8 mouse cellular contexts compared by ENCODE assay signal in genomic region chr16:4886690-4887020, GRCm38 (mm10). TPM values are rescaled to one million over a fixed set of nuclear protein-coding genes. Genes with fewer than 3 reads are reported as not detected.
DNase-seq lines count a peak whose midpoint lies in the region; ATAC-seq and TF ChIP-seq lines count a peak whose summit lies in the region.

No protein-coding gene starts in this region.

- 4% methylated on average over 8 of the region's 8 CpGs for WGBS in lung, adult 2 months
- WGBS in embryonic facial prominence, embryonic 14.5 days = 0% methylated on average over 8 of the region's 8 CpGs
- WGBS in intestine, embryonic 15.5 days = 2% methylated on average over 8 of the region's 8 CpGs
- 0% methylated on average over 8 of the region's 8 CpGs for WGBS in neural tube, embryonic 13.5 days

- no peak for ATAC-seq in embryonic facial prominence, embryonic 14.5 days (ENCODE audit: low read depth)
- ATAC-seq in intestine, embryonic 15.5 days = no peak
- ATAC-seq in neural tube, embryonic 13.5 days (ENCODE audit: low read depth) = peak; percentile 26

- peak overlapping the region; percentile 87 for H3K27ac ChIP-seq in embryonic facial prominence, embryonic 14.5 days (replicated peaks; ENCODE audit: low read depth, low read length)
- H3K27ac ChIP-seq in intestine, embryonic 15.5 days = peak overlapping the region; percentile 88
- peak overlapping the region; percentile 91 for H3K27ac ChIP-seq in neural tube, embryonic 13.5 days (replicated peaks)

- no peak for TF ChIP-seq CTCF in lung, adult 2 months (IDR thresholded peaks at IDR 0.05; ENCODE audit: insufficient read depth, low read length)

- no peaks in the 10 kb centered on the region for H3K36me3 ChIP-seq in embryonic facial prominence, embryonic 14.5 days (ENCODE audit: control insufficient read depth, insufficient read depth, low read length)
- H3K36me3 ChIP-seq in intestine, embryonic 15.5 days = no peaks in the 10 kb centered on the region
- no peaks in the 10 kb centered on the region for H3K36me3 ChIP-seq in neural tube, embryonic 13.5 days

- H3K9me3 ChIP-seq in embryonic facial prominence, embryonic 14.5 days (ENCODE audit: control insufficient read depth, low read length) = no peaks in the 10 kb centered on the region
- H3K9me3 ChIP-seq in intestine, embryonic 15.5 days = no peaks in the 10 kb centered on the region
- no peaks in the 10 kb centered on the region for H3K9me3 ChIP-seq in neural tube, embryonic 13.5 days

- H3K4me1 ChIP-seq in lung, adult 2 months (ENCODE audit: control insufficient read depth, insufficient read depth, low read length) = peaks cover 6% of the 10 kb centered on the region
- H3K4me1 ChIP-seq in embryonic facial prominence, embryonic 14.5 days (ENCODE audit: control insufficient read depth, insufficient read depth, low read length) = peaks cover 16% of the 10 kb centered on the region
- H3K4me1 ChIP-seq in intestine, embryonic 15.5 days (replicated peaks) = peaks cover 22% of the 10 kb centered on the region
- peaks cover 52% of the 10 kb centered on the region for H3K4me1 ChIP-seq in neural tube, embryonic 13.5 days (replicated peaks)

- no peak for DNase-seq in lung, adult 2 months
- DNase-seq in lung, adult 18-20 months = no peak
- DNase-seq in embryonic facial prominence, embryonic 14.5 days (ENCODE audit: low spot score) = no peak
- DNase-seq in frontal cortex, postnatal 25 days (ENCODE audit: low spot score in 2 of 2) = no peak
- DNase-seq in frontal cortex, postnatal 14 days (ENCODE audit: low spot score in 2 of 2) = no peak
- no peak for DNase-seq in ovary, postnatal 14 days (ENCODE audit: low spot score)

- no peak for TF ChIP-seq POLR2A in lung, adult 2 months (IDR thresholded peaks at IDR 0.05; ENCODE audit: borderline replicate concordance, extremely low read depth, low read depth, low read length)

- peak overlapping the region; percentile 69 for H3K4me2 ChIP-seq in embryonic facial prominence, embryonic 14.5 days (ENCODE audit: low read depth, low read length)
- H3K4me2 ChIP-seq in intestine, embryonic 15.5 days (replicated peaks) = peak overlapping the region; percentile 80
- peak overlapping the region; percentile 79 for H3K4me2 ChIP-seq in neural tube, embryonic 13.5 days

- peak overlapping the region; percentile 98 for H3K4me3 ChIP-seq in lung, adult 2 months (replicated peaks; ENCODE audit: extremely low read depth, low read depth, low read length)
- H3K4me3 ChIP-seq in embryonic facial prominence, embryonic 14.5 days (ENCODE audit: low read depth, low read length) = peak overlapping the region; percentile 85
- H3K4me3 ChIP-seq in intestine, embryonic 15.5 days (replicated peaks) = peak overlapping the region; percentile 73
- peak overlapping the region; percentile 94 for H3K4me3 ChIP-seq in neural tube, embryonic 13.5 days

- peak overlapping the region; percentile 93 for H3K9ac ChIP-seq in embryonic facial prominence, embryonic 14.5 days (ENCODE audit: low read depth, low read length)
- H3K9ac ChIP-seq in intestine, embryonic 15.5 days = peak overlapping the region; percentile 91
- H3K9ac ChIP-seq in neural tube, embryonic 13.5 days = peak overlapping the region; percentile 94

- no peaks in the 10 kb centered on the region for H3K27me3 ChIP-seq in embryonic facial prominence, embryonic 14.5 days (replicated peaks; ENCODE audit: control insufficient read depth, insufficient read depth, low read length)
- no peaks in the 10 kb centered on the region for H3K27me3 ChIP-seq in intestine, embryonic 15.5 days (replicated peaks)
- H3K27me3 ChIP-seq in neural tube, embryonic 13.5 days = no peaks in the 10 kb centered on the region

RNA-seq across cellular contexts. Expression of gene Mgrn1, which starts 0.6 kb away (rescaled TPM):
- 124 and 140 TPM in 2 replicates for polyA plus RNA-seq in lung, adult 2 months (2012; rRNA removed)
- 76.2 and 87.8 TPM in 2 replicates for polyA plus RNA-seq in embryonic facial prominence, embryonic 14.5 days (2014; fragmentation: Nextera tagmentation; extraction: Ambion mirVana)
- 71.2 and 77.9 TPM in 2 replicates for polyA plus RNA-seq in intestine, embryonic 15.5 days (2015; fragmentation: Nextera tagmentation; extraction: Ambion mirVana)
- 105 and 110 TPM in 2 replicates for polyA plus RNA-seq in neural tube, embryonic 13.5 days (2015; fragmentation: Nextera tagmentation; extraction: Ambion mirVana)

RNA-seq across cellular contexts. Expression of gene Ubald1, which starts 6.5 kb away (rescaled TPM):
- 62.1 and 69.5 TPM in 2 replicates for polyA plus RNA-seq in lung, adult 2 months (2012; rRNA removed)
- polyA plus RNA-seq in embryonic facial prominence, embryonic 14.5 days (2014; fragmentation: Nextera tagmentation; extraction: Ambion mirVana) = 36.3 and 39.0 TPM in 2 replicates
- 34.0 and 36.1 TPM in 2 replicates for polyA plus RNA-seq in intestine, embryonic 15.5 days (2015; fragmentation: Nextera tagmentation; extraction: Ambion mirVana)
- 54.4 and 66.3 TPM in 2 replicates for polyA plus RNA-seq in neural tube, embryonic 13.5 days (2015; fragmentation: Nextera tagmentation; extraction: Ambion mirVana)

RNA-seq across cellular contexts. Expression of gene 4930562C15Rik, which starts 51.4 kb away (rescaled TPM):
- 4.9 and 5.2 TPM in 2 replicates for polyA plus RNA-seq in lung, adult 2 months (2012; rRNA removed)
- polyA plus RNA-seq in embryonic facial prominence, embryonic 14.5 days (2014; fragmentation: Nextera tagmentation; extraction: Ambion mirVana) = 0.33 and 0.39 TPM in 2 replicates
- polyA plus RNA-seq in intestine, embryonic 15.5 days (2015; fragmentation: Nextera tagmentation; extraction: Ambion mirVana) = 0.23 TPM in 2 replicates
- polyA plus RNA-seq in neural tube, embryonic 13.5 days (2015; fragmentation: Nextera tagmentation; extraction: Ambion mirVana) = 0.42 and 0.52 TPM in 2 replicates

RNA-seq across cellular contexts. Expression of gene Nudt16l1, which starts 51.9 kb away (rescaled TPM):
- 75.8 and 79.6 TPM in 2 replicates for polyA plus RNA-seq in lung, adult 2 months (2012; rRNA removed)
- 143 and 162 TPM in 2 replicates for polyA plus RNA-seq in embryonic facial prominence, embryonic 14.5 days (2014; fragmentation: Nextera tagmentation; extraction: Ambion mirVana)
- polyA plus RNA-seq in intestine, embryonic 15.5 days (2015; fragmentation: Nextera tagmentation; extraction: Ambion mirVana) = 128 and 143 TPM in 2 replicates
- 134 and 143 TPM in 2 replicates for polyA plus RNA-seq in neural tube, embryonic 13.5 days (2015; fragmentation: Nextera tagmentation; extraction: Ambion mirVana)
